Mouse (Mus musculus) spleen, adult 12 weeks (tissue): ENCODE results near the gene Impdh2.

Source experiments
- DNase-seq: peaks from one replicate; pipeline ENCODE4 v3.0.0; 2022; ENCODE audit warnings: low spot score

Impdh2 gene

DNA sequence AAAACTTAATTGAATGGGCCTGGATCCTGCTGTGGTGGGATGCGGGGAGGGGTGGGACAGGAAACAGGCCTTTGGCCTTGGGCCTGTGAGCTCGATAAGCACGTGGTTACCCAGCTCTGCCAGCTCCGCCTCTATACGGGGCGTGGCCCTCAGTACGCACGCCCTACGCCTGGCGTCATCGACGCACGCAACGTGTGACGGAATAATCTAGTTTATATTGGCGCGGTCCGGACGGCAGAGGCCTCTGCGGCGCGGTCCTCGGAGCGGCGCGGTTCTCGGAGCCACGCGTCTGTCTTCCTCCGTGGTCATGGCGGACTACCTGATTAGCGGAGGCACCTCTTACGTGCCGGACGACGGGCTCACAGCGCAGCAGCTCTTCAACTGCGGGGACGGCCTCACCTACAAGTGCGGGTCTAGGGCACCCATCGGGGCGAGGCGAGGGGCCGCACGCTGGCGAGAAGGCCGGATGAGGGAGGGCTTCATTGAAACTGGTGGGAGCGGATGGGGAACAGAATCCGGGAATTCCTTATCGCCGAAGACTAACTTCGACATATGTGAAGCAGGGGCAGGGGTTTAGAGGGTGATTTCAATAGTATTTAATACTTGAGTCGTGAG lies at the start of gene Impdh2:
Impdh2 (plus strand) TSS at position 60 of the 615 bp plus-strand sequence.
- DNase-seq, result peak; percentile 91

DNA sequence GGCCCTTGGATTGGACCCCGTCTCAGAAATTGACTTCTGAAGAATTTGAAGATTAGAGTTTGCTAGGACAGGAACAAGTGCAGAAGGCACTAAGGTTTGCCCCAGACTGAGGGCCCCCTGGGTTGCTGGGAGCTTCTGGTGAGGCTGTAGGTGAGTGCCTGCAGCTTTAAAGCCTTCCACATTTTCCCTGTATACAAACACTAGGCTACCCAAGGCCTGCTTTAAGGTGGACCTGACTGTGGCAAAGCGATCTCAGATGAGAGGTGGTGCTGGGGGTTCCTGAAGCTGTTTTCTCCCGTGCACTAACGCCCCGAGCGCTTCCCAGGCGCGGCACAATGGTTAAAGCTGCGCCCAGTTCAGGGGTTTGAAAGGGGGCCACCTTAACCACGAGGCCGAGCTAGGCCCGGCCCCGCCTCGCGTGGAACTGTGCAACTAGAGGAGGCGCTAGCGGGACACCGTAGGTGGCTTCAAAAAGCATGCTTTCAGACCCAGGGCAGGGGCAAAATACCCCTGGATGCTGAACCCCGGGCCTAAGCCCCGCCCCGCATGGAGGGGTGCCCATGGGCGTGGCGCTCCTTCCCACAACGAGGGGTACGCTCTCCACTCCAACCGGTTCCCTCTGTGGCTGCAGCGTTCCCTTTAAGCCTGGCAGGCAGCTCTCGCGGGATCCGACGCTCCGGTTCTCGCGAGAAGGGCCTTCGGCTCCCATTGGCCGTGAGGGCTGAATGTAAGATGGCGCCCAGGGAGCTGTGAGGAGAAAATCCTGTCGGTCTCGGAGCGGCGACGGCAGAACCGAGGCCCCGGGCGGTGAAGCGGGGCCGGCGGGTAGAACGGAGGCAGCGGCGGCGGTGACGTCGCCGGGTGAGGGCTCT lies 43.5 kb upstream of the Impdh2 start, which contains the start of gene Qrich1:
Qrich1 (plus strand) TSS at position 427 of the 872 bp plus-strand sequence.
- peak; percentile 91 for DNase-seq

DNA sequence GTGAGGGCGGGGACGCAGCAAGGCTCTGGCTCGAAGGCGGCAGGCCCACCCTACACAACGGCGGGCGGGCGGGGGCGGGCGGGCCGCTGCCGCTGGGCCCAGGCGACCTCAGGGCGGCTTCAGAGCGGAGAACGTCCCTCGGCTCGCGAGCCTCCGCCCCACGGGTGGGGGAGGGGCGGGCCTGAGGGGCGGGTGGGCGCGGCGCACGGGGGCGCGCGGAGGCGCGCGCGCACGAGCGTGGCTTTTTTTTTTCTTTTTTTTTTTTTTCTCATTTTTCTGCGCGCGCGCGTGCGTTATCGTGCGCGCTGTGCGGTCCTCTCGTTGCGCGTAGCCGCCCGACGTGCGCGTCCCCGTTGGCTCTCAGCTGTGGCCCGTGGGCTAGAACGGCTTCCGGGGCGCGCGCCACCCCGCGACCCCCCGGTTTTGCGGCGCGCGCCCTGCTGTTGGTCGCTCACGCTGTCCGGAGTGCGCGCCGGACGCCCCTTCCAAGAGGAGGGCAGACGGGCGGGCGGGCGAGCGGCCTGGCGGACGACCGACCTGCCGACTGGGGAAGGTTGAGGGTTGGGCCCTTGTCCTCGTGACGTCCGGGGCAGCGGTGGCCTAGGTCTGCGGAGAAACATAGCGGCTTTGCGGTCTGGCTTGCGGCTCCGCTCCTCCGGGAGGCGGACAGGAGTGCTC lies 42.7 kb upstream of the Impdh2 start:
- DNase-seq, result peak; percentile 75

DNA sequence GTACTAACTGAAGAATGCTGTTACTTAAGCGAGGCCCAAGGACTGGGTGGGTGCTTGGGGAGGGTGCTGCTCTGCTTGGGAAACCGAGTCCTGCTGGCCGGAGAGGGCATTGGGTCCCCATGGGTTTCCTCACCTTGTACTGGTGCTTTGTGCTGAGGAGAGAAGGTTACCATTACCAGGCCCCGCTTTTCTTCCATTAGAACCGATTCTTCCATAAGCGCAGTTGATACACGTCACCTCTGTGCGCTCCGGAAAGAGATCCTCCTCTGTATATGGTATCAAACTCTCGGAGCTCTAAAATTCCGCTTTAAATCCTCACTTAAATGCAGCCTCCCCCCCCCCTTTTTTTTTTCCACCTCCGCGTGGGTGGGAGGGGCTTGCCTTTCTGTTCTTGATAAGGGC lies 42.2 kb upstream of the Impdh2 start:
- DNase-seq, result no peak

DNA sequence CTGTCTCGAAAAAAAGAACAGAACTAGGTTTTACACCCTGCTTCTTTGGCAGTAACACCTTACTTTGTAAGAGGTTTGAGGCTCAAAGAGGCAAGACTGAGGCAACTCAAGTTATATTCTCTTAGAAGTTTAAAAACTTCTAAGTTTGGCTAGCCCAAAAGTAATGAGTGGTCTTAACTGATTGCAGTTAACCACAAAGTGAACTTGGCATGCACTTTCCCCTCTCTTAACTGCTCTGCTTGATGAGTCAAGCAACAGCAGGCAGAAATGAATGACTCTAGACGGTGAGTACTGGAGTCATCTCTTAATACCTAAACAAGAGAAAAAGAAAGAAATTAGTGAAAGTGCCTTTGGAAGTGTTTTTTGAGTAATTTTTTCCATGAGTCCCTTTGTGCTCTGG lies 38.5 kb upstream of the Impdh2 start:
- no peak for DNase-seq

DNA sequence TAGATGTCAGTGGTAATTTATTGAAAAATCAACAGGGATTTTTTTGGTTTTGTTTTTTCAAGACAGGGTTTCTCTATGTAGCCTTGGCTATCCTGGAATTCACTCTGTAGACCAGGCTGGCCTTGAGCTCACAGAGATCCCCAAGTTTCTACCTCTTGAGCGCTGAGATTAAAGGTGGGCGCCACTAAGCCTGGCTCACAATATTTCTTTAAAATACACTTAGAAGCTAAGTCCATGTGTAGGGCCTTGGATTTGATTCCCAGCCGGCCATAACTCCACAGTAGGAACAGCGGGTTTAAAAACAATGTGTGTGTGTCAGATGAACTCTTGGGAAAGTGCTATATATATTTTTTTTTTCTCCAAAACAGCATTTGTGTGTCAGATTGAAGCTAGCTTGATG lies 36.7 kb upstream of the Impdh2 start:
- no peak for DNase-seq

DNA sequence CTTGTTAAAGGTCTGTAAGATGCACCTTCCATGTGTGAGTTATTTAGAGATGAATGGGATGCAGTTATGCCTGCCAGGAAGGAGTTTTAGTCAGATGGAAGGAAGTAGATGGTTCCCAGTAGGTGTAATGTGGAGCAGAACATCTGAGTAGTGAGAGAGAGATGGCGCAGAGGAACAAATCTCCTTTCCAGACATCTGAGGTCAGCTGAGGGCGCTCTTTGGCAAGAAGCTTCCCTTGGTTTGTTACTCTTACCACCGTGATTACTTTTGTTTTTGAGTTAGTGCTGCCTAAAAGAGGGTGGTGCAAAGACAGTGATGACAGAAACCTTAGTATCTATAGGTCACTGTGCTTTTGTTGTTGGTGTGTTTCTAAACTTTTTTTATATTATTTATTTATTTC lies 34.7 kb upstream of the Impdh2 start:
- DNase-seq, result no peak

DNA sequence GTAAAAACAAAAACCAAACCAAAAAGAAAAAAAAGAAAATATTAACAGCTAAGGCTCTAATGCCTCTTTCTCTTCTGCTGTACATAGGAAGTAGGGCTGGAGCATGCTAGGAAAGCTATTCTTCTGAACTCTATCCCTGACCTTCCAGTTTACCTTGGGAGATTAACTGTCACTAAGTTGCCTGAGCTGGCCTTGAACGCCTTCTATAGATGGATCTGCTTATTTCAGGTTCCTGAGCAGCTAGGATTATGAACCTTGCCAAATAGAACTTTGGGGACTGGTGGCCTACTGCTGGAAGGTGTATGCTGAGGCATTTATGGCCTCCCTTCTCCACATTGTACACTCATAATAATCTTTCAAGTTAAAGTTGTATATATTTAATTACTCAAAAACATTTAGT lies 29.1 kb upstream of the Impdh2 start:
- DNase-seq, result no peak

DNA sequence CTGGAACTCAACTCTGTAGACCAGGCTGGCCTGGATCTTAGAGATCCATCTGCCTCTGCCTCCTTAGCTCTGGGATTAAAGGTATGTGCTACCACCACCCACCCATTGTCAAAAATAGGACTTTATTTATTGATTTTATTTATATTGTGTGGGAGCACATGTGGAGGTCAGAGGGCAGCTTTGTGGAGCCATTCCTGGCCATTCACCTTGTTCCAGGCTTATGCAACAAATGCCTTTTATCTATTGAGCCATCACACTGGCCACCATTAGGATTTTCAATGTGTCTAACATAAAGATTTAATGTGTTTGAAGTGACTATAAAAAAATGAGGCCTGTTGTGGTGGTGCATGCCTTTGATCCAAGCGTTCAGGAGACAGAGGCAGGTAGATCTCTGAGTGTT lies 28.6 kb upstream of the Impdh2 start:
- no peak for DNase-seq

DNA sequence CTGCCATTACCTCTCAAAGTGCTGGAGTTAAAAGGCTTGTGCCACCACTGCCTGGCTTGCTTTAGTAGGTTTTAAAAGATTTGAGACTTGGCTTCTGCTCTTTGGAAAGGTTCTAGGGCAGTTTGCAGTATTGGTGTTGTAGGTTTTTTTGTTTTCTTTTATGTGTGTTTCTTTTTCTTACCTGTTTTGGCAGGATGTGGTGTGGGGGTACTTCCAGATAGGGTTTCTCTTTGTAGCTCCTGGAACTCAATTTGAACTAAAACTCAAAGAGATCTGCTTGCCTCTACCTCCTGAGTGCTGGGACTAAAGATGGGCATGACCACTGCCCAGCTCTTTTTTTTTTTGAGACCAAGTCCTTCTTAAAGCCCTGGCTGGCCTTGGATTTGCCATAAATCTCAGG lies 19.2 kb upstream of the Impdh2 start:
- DNase-seq, result no peak

DNA sequence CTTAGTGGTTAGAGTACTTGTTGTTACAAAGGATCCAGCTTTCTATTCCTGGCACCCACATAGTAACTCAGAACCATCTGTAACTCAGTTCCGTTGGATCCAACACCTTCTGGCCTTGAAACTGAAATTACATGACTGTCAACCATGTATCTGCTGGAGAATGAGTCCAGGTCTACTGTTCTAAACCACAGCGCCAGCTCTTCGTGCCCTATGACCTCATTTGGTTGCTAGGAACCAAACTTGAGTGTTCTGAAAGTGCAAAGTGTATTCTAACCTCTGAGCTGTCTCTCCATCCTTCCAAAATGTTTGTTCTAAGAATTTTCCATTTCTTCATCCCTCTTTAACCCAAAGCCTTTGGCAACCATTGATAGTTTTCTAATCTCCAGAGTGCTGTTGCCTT lies 14.1 kb upstream of the Impdh2 start:
- no peak for DNase-seq

DNA sequence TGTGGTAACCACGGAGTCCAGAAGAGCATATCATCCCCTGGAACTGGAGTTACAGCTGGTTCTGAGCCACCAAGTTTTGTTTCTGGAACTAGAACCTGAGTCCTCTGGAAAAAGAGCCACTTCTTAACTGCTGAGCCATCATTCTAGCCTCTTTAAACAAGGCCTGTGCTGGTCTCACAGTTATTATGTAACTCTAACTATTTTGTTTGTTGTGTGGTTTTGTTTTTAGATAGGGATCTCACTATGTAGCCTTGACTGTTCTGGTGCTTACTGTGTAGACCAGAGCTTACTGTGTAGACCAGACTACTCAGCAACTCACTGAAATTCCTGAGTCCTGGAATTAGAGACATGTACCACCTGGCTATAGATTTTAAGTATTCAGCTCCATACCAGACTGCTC lies 13.2 kb upstream of the Impdh2 start:
- DNase-seq, result no peak

DNA sequence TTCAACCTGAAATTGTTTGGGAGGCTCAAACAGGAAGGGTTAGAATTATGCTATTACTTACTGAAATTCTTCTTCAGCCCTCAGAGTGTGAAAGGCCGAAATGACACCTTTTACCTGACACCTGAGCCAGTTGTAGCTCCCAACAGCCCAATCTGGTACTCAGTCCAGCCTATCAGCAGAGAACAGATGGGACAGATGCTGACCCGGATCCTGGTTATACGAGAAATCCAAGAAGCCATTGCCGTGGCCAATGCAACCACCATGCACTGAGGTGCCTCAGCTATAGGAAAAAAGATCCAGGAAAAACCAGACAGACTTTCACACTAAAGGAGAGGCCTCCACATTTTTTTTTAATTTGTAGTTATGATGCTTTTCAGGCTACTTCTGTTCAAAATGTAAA lies 917 bp upstream of the Impdh2 start:
- DNase-seq, result no peak

DNA sequence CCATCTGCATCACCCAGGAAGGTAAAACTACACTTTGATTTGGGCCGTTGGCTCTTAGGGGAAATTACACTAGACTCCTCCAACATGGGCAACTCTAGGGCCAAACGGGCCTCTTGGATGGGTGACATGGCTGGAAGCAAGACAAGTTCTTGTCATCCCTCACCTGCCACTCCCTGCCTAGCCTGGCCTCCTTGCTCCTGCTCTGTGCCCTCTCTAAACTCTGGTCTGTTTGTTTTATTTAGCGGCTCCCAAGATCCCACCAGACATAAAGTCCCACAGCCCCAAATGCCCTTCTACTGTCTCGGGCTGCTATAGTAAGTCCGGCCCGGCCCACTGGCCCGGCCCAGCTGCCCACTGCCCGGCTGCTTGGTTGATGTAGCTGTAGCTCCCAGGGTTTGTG lies 3.6 kb downstream of the Impdh2 start:
- no peak for DNase-seq

DNA sequence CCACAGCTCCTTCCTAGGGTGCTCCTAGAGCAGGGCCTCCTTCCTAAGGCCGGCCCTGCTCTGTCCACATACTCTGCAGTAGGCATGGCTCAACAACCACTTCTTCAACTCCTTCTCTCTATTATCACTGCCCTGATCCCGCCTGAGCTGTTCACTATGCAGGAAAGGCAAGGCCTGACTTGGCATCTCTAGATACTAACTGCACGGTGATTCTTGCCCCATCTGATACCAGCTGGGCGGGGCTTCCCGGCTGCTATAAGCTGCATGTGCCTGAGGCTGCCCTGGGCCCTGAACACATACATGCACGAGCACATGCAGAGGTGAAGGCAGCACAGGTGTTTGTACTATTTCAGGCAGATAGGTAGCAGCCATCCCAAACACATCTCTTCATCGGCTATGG lies 4.0 kb downstream of the Impdh2 start:
- no peak for DNase-seq

DNA sequence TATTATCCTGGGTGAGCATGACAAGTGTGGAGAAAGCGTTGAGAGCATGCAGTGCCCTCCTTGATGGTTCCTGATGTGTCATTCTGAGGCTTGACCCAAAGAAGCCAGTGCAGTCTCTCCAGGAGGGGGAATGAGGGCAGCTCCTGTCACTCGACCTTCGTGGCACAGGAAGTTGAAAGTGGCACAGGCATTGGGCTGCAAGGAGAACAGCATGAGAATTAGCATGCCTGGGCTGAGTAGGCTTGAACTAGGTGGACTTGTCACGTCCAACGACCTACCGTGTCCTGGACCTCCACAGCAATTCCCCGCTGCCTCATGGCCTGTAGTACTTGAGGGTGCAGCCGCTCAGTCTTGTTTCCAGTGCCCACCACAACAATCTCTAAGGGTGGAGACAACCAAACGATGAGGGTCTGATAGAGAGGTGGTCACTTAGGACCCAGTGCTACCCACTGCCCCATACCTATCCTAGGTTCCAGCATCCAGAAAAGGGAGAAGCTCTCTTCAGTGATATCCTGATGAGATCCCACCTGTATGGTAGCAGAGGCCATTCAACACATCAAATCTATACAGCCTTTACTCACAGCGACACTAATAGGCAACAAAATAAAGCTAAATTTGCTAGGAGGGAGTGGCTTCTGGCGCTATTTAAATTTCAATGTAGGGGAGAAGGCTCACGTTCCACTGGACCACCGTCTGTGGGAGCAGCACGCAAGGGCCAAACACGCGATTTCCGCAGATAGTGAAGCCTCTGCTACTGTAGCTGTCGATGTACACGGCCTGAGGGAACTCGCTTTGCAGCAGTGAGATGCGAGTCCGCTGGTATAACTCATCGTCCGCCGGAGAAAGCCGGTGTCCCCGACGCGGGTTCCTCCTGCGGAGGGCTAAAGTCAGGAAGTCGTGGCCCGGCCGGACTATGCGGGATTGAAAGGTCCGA lies 6.1 kb downstream of the Impdh2 start:
- no peak for DNase-seq

DNA sequence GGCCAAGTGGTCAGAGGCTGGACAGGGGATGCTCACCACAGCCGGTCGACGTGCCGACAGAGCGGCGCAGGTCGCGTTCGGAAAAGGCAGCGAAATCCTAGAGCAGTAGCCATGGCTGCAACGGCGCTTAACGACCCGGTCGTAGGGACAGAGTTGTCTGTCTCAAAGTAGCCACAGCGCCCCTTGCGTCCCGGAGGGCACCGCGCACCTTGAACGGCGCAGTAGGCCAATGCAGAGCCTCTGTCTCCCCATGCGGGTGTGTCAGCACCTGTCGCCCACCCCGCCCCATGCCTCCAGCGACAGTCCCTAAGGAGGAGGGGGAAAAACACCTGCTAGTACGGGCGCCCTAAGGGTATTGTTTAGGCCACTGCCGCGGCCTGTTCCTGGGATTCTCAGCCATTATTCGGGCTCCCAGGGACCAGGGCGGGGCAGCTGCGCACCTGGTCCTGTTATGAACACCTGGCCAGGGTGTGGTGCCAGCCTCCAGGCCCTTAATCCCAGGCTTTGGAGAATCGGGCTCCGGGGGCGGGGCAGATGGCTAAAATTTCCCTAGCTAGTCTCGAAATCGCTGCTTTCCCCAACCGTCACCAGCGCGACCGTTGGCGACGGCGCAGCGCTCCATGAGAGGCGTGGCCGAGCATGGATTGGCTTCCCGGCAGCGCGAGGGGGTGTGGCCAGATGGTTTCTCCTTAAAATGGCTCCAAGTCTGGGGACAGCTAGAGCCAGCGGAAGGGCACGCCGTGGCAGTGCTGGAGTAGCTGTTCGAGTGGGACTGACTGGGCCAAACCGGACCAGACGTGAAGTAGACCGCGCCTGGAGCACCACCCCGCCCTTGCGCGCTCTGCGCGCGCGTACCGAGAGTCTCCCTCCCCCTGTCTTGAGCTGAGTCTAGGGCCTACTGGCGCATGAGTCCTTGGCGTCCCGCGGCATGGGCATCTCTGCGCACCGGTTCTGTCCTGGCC lies 7.0 kb downstream of the Impdh2 start, which contains the start of gene Ndufaf3:
Ndufaf3 (minus strand) TSS at position 620 of the 962 bp plus-strand sequence.
- peak; percentile 93 for DNase-seq

DNA sequence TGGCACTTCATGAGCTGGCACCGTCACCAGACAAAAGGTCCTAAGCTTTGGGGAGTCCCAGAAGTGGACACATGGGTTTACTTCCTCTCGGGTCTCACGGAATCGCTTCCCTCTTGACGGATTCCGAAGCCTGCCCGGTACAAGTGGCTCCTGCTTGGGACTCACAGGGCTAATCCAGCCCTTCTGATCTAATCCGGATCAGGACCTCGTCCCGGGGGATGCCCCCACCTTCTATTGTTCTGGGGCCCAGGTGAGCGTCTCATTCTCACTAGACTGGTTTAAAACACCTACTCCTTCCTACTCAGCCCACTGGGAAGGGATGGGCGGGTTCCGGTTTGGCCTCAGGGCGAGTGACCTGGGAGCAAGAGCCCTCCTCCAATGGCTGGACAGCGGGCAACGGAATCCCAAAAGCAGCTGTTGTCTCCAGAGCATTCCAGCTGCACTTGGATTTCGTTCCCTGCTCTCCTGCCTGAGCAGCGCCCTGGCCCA lies 7.9 kb downstream of the Impdh2 start:
- peak; percentile 22 for DNase-seq

DNA sequence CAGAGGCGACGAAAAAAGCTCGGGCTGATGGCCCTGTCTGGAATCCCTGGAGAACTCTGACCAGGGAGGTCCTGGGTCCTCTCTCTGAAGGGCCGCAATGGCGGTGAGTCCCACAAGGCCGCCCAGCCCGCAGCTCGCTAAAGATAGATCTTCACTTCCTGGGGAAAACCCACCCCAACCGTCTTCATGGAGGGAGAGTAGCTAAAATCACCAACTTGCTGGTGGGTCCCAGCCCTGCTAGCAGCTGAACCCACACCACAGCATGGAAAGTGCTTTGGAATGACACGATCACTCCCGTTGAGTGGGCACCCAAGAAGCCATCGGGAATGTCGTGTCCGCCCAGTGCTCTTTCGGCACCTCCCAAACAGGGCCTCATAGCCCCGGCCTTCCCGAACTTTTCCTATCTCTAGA lies 8.4 kb downstream of the Impdh2 start:
- DNase-seq, result no peak
